Mouse (Mus musculus): ENCODE measurements at regions not wholly inside any gene's neighbourhood (a gene's known extent, or its start where the extent isn't known, plus 50 kb on each side); places are given as distances from the start of the nearest gene placed in this dataset.
"Not testable (repeated sequence)": the region's sequence is repeated elsewhere in the genome, so short reads cannot be mapped to it uniquely, and the experiment has no call there.

DNA sequence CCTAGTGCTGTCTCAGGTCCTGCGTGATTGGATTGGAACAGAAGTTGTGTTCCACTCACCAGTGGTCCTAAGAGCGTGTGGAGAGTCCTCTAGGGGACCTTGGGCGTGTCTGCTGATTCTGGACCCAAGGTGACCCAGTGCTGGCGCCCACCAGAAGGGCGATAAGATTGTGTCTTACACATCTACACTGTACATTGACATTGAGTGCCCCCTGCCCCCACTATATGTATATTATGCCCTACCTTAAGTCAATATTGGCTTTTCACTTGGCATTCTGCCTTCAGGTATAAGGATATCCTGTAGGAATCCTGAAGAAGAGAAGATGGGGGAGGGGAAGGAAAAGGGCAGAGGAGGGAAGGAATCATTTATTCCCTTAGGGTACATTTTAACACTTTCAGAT lies 260.2 kb upstream of the Rgs17 start:
- ATAC-seq (replicated peaks; ENCODE audit: low FRiP score, low read depth) (no peak), DNase-seq (ENCODE audit: low spot score) (no peak)
- H3K4me1 ChIP-seq (replicated peaks; ENCODE audit: insufficient read depth, low read length): no peaks in the 10 kb centered on the region
- no peak overlapping the region for H3K27ac ChIP-seq
- no peaks in the 10 kb centered on the region for H3K36me3 ChIP-seq (ENCODE audit: insufficient read depth, low read length)
- TF ChIP-seq CTCF (IDR thresholded peaks at IDR 0.05; ENCODE audit: low read depth): no peak
- no peaks in the 10 kb centered on the region for H3K9me3 ChIP-seq (replicated peaks; ENCODE audit: low read length)
- H3K27me3 ChIP-seq (ENCODE audit: insufficient read depth, low read length): no peaks in the 10 kb centered on the region
- WGBS: 83% methylated on average over 5 of the region's 5 CpGs
- H3K4me2 ChIP-seq (ENCODE audit: low read length): no peak overlapping the region
- H3K4me3 ChIP-seq (replicated peaks; ENCODE audit: low read depth, low read length): no peak overlapping the region
- no peak overlapping the region for H3K9ac ChIP-seq (ENCODE audit: low read depth, low read length)

- DNase-seq (ENCODE audit: low spot score); H3K27ac ChIP-seq; H3K9ac ChIP-seq (ENCODE audit: low read depth, low read length); H3K4me3 ChIP-seq (replicated peaks; ENCODE audit: low read depth, low read length); H3K9me3 ChIP-seq (replicated peaks; ENCODE audit: low read length); H3K27me3 ChIP-seq (ENCODE audit: insufficient read depth, low read length); ATAC-seq (replicated peaks; ENCODE audit: low FRiP score, low read depth); H3K4me2 ChIP-seq (ENCODE audit: low read length); H3K36me3 ChIP-seq (ENCODE audit: insufficient read depth, low read length); H3K4me1 ChIP-seq (replicated peaks; ENCODE audit: insufficient read depth, low read length): not testable (repeated sequence)
- WGBS: 5% methylated on average over 1 of the region's 1 CpGs
These were observed 242.1 kb upstream of the Rgs17 start for GRCm38 (mm10) chr10:6164311-6164710.

DNA sequence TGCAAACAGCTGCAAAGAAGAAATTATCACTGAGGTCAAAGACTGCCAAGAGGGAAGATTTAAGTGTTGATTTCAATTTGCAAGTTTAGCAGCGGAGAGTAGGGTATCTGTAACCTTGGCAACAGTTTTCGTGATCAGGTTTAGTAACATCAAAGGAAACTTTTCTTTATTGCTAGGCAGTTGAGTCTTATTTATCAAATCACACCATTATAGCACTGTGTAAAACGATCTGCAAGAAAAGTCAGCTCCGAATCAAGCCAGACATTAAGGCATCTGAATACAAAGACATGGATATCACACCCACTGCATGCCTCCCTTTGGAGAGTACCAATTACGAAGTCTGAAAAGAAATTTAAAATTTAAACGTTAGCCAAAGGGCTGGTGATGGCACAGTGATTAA lies 234.7 kb upstream of the Rgs17 start:
- H3K4me3 ChIP-seq (replicated peaks; ENCODE audit: low read depth, low read length): no peak overlapping the region
- no peaks in the 10 kb centered on the region for H3K27me3 ChIP-seq (ENCODE audit: insufficient read depth, low read length)
- H3K9ac ChIP-seq (ENCODE audit: low read depth, low read length): no peak overlapping the region
- no peaks in the 10 kb centered on the region for H3K4me1 ChIP-seq (replicated peaks; ENCODE audit: insufficient read depth, low read length)
- no peaks in the 10 kb centered on the region for H3K36me3 ChIP-seq (ENCODE audit: insufficient read depth, low read length)
- ATAC-seq (replicated peaks; ENCODE audit: low FRiP score, low read depth) (no peak), DNase-seq (ENCODE audit: low spot score) (no peak)
- no peak overlapping the region for H3K4me2 ChIP-seq (ENCODE audit: low read length)
- H3K27ac ChIP-seq: no peak overlapping the region
- 49% methylated on average over 6 of the region's 6 CpGs for WGBS
- no peak for TF ChIP-seq CTCF (IDR thresholded peaks at IDR 0.05; ENCODE audit: low read depth)
- no peaks in the 10 kb centered on the region for H3K9me3 ChIP-seq (replicated peaks; ENCODE audit: low read length)

DNA sequence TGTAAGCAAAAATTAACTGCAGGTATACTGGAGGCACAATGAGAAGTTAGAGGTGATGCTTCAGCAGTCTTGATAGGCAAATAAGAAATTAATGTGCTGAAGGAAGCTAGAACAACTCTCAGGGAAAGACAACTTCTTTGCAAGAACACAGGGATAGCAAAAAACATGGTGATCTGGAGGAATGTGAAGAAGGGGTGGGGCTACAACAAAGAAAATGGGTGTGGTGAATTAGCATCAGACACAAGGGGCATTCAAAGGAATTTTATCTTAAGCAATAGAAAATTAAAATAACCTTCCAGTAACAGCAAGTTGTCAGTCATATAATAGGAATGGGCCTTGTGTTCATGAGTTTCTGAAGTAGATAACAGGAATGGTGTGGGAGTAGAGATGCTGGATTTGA lies 211.9 kb upstream of the Rgs17 start:
- ATAC-seq (replicated peaks; ENCODE audit: low FRiP score, low read depth): no peak
- Histone ChIP-seq H3K4me3 (replicated peaks; ENCODE audit: low read depth, low read length) (no peak overlapping the region), H3K4me1 (replicated peaks; ENCODE audit: insufficient read depth, low read length) (no peaks in the 10 kb centered on the region), H3K36me3 (ENCODE audit: insufficient read depth, low read length) (no peaks in the 10 kb centered on the region), H3K27ac (no peak overlapping the region), H3K9ac (ENCODE audit: low read depth, low read length) (no peak overlapping the region), H3K4me2 (ENCODE audit: low read length) (no peak overlapping the region), H3K27me3 (ENCODE audit: insufficient read depth, low read length) (no peaks in the 10 kb centered on the region), H3K9me3 (replicated peaks; ENCODE audit: low read length) (no peaks in the 10 kb centered on the region)
- no peak for TF ChIP-seq CTCF (IDR thresholded peaks at IDR 0.05; ENCODE audit: low read depth)
- no peak for DNase-seq (ENCODE audit: low spot score)

GRCm38 (mm10) chr10:6124423-6124822 lies 202.2 kb upstream of the Rgs17 start:
- not testable (repeated sequence) for H3K4me3 ChIP-seq (replicated peaks; ENCODE audit: low read depth, low read length); H3K27ac ChIP-seq; DNase-seq (ENCODE audit: low spot score); ATAC-seq (replicated peaks; ENCODE audit: low FRiP score, low read depth); H3K27me3 ChIP-seq (ENCODE audit: insufficient read depth, low read length); H3K9ac ChIP-seq (ENCODE audit: low read depth, low read length); H3K4me1 ChIP-seq (replicated peaks; ENCODE audit: insufficient read depth, low read length); H3K36me3 ChIP-seq (ENCODE audit: insufficient read depth, low read length); H3K9me3 ChIP-seq (replicated peaks; ENCODE audit: low read length); H3K4me2 ChIP-seq (ENCODE audit: low read length)

- 58% methylated on average over 7 of the region's 7 CpGs for WGBS
- H3K9ac ChIP-seq (ENCODE audit: low read depth, low read length): no peak overlapping the region
- H3K9me3 ChIP-seq (replicated peaks; ENCODE audit: low read length): no peaks in the 10 kb centered on the region
- DNase-seq (ENCODE audit: low spot score): no peak
- no peak for ATAC-seq (replicated peaks; ENCODE audit: low FRiP score, low read depth)
- H3K27ac ChIP-seq: no peak overlapping the region
- H3K36me3 ChIP-seq (ENCODE audit: insufficient read depth, low read length): no peaks in the 10 kb centered on the region
- no peaks in the 10 kb centered on the region for H3K4me1 ChIP-seq (replicated peaks; ENCODE audit: insufficient read depth, low read length)
- no peaks in the 10 kb centered on the region for H3K27me3 ChIP-seq (ENCODE audit: insufficient read depth, low read length)
- no peak overlapping the region for H3K4me3 ChIP-seq (replicated peaks; ENCODE audit: low read depth, low read length)
- peak; percentile 13; the same call in 1 of the 2 replicates for TF ChIP-seq CTCF (IDR thresholded peaks at IDR 0.05; ENCODE audit: low read depth)
- no peak overlapping the region for H3K4me2 ChIP-seq (ENCODE audit: low read length)
These were observed 192.9 kb upstream of the Rgs17 start for GRCm38 (mm10) chr10:6114883-6115622.
